15 mouse cellular contexts compared by ENCODE assay signal in the genomic region with DNA sequence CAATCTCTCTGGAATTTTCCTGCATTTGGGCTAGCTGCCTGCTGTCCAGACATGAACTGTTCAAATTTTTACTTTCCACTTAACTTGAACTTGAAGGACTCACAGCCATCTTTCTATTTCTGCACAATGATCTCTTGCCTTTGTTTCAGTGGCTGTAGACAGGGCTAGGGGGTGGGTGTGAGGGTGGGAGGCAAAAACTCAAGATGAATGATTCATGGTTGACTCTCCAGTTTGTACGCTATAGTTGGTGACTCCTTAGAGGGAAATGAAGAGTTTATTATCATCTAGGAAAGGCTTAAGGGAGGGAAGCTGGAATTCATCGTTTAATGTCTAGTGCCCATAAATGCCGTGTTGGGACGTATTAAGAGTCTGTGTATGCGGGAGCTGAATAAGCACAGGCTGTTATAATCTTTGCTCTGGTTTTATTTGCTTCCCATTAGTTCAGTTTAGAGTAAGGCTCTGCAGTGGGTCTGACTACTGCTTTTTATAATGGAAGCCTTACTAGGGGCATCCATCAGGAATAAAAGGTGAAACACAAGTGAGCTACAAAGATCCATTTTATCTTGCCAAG. TPM values are rescaled to one million over a fixed set of nuclear protein-coding genes. Genes with fewer than 3 reads are reported as not detected.
DNase-seq lines count a peak whose midpoint lies in the region; ATAC-seq and TF ChIP-seq lines count a peak whose summit lies in the region.
"Had no signal": no experiment of that assay in that cellular context is flagged by ENCODE, and none has a peak within 500 bp of the region (broad histone marks: within the 10 kb centered on the region; RNA-seq: fewer than 3 reads in every experiment).

No protein-coding gene starts in this region.

- no peak overlapping the region for H3K4me3 ChIP-seq in heart, embryonic 13.5 days
- H3K4me3 ChIP-seq in kidney, embryonic 16.5 days (ENCODE audit: low read length), result no peak overlapping the region
- no peak overlapping the region for H3K4me3 ChIP-seq in stomach, embryonic 16.5 days (replicated peaks; ENCODE audit: low read length)
- H3K4me3 ChIP-seq in stomach, postnatal 0 days (ENCODE audit: low read depth, low read length), result no peak overlapping the region
- H3K4me3 ChIP-seq: neural tube, embryonic 12.5 days had no signal

- H3K27ac ChIP-seq in heart, embryonic 13.5 days (replicated peaks), result peak overlapping the region; percentile 45; the same call in 1 of the 2 replicates
- H3K27ac ChIP-seq in kidney, embryonic 16.5 days (ENCODE audit: low read length), result peak overlapping the region; percentile 61; the same call in 1 of the 2 replicates
- H3K27ac ChIP-seq in stomach, embryonic 16.5 days (ENCODE audit: low read length), result peak overlapping the region; percentile 38; the same call in 1 of the 2 replicates
- H3K27ac ChIP-seq in stomach, postnatal 0 days (replicated peaks), result no peak overlapping the region
- H3K27ac ChIP-seq: neural tube, embryonic 12.5 days had no signal

- H3K9ac ChIP-seq in heart, embryonic 13.5 days, result no peak overlapping the region
- H3K9ac ChIP-seq in kidney, embryonic 16.5 days (replicated peaks; ENCODE audit: low read length), result no peak overlapping the region
- no peak overlapping the region for H3K9ac ChIP-seq in stomach, embryonic 16.5 days (ENCODE audit: low read length)
- no peak overlapping the region for H3K9ac ChIP-seq in stomach, postnatal 0 days (ENCODE audit: low read length)
- H3K9ac ChIP-seq: liver, postnatal 0 days; neural tube, embryonic 12.5 days had no signal

- intact Hi-C loops in heart, postnatal 36 days (cut with DNase I), result no loop called here

- 79% methylated on average over 5 of the region's 5 CpGs for WGBS in heart, embryonic 13.5 days
- WGBS in kidney, embryonic 16.5 days, result 45% methylated on average over 5 of the region's 5 CpGs
- WGBS in stomach, embryonic 16.5 days, result 56% methylated on average over 5 of the region's 5 CpGs
- WGBS in stomach, postnatal 0 days, result 57% methylated on average over 5 of the region's 5 CpGs

- TF ChIP-seq EP300 in stomach, postnatal 0 days (optimal IDR thresholded peaks at IDR 0.05), result no peak

- H3K36me3 ChIP-seq in heart, embryonic 13.5 days, result no peaks in the 10 kb centered on the region
- H3K36me3 ChIP-seq in kidney, embryonic 16.5 days (ENCODE audit: insufficient read depth, low read length), result no peaks in the 10 kb centered on the region
- H3K36me3 ChIP-seq in stomach, embryonic 16.5 days (ENCODE audit: control insufficient read depth, insufficient read depth, low read length), result no peaks in the 10 kb centered on the region
- no peaks in the 10 kb centered on the region for H3K36me3 ChIP-seq in stomach, postnatal 0 days (ENCODE audit: control insufficient read depth, insufficient read depth, low read length)
- H3K36me3 ChIP-seq: neural tube, embryonic 12.5 days had no signal

- H3K9me3 ChIP-seq in heart, embryonic 13.5 days, result no peaks in the 10 kb centered on the region
- no peaks in the 10 kb centered on the region; the same call in 1 of the 2 replicates for H3K9me3 ChIP-seq in kidney, embryonic 16.5 days (ENCODE audit: low read length)
- H3K9me3 ChIP-seq in stomach, embryonic 16.5 days (replicated peaks; ENCODE audit: control insufficient read depth, low read length), result no peaks in the 10 kb centered on the region
- H3K9me3 ChIP-seq in stomach, postnatal 0 days (ENCODE audit: control insufficient read depth, low read length), result no peaks in the 10 kb centered on the region
- H3K9me3 ChIP-seq: neural tube, embryonic 12.5 days had no signal

- peaks cover 17% of the 10 kb centered on the region for H3K4me1 ChIP-seq in heart, embryonic 13.5 days
- peaks cover 8% of the 10 kb centered on the region; the same call in 1 of the 2 replicates for H3K4me1 ChIP-seq in kidney, embryonic 16.5 days (ENCODE audit: insufficient read depth, low read length)
- 0 out of 2 replicates have a peak, but pooled peaks cover 2% of the 10 kb centered on the region for H3K4me1 ChIP-seq in stomach, embryonic 16.5 days (ENCODE audit: control insufficient read depth, insufficient read depth, low read length)
- H3K4me1 ChIP-seq in stomach, postnatal 0 days (replicated peaks; ENCODE audit: control insufficient read depth, insufficient read depth), result no peaks in the 10 kb centered on the region

- H3K4me2 ChIP-seq in heart, embryonic 13.5 days, result no peak overlapping the region
- H3K4me2 ChIP-seq in kidney, embryonic 16.5 days (replicated peaks; ENCODE audit: low read depth, low read length), result no peak overlapping the region
- no peak overlapping the region for H3K4me2 ChIP-seq in stomach, embryonic 16.5 days (ENCODE audit: low read depth, low read length)
- no peak overlapping the region for H3K4me2 ChIP-seq in stomach, postnatal 0 days (replicated peaks; ENCODE audit: low read depth)
- H3K4me2 ChIP-seq: neural tube, embryonic 12.5 days had no signal

- H3K27me3 ChIP-seq in heart, embryonic 13.5 days (replicated peaks), result no peaks in the 10 kb centered on the region
- no peaks in the 10 kb centered on the region for H3K27me3 ChIP-seq in kidney, embryonic 16.5 days (ENCODE audit: insufficient read depth, low read length)
- no peaks in the 10 kb centered on the region for H3K27me3 ChIP-seq in stomach, embryonic 16.5 days (ENCODE audit: control insufficient read depth, insufficient read depth, low read length)
- H3K27me3 ChIP-seq in stomach, postnatal 0 days (ENCODE audit: control insufficient read depth, insufficient read depth, low read length), result no peaks in the 10 kb centered on the region
- H3K27me3 ChIP-seq: neural tube, embryonic 12.5 days had no signal

- ATAC-seq in heart, embryonic 13.5 days (ENCODE audit: extremely low read depth, insufficient number of reproducible peaks, low FRiP score, low TSS enrichment), result no peak
- no peak for ATAC-seq in kidney, embryonic 16.5 days (ENCODE audit: low FRiP score, low TSS enrichment)
- no peak for ATAC-seq in stomach, embryonic 16.5 days (ENCODE audit: insufficient read depth, low FRiP score)
- ATAC-seq in stomach, postnatal 0 days (ENCODE audit: low FRiP score, low TSS enrichment), result no peak
- ATAC-seq: liver, postnatal 0 days had no signal

- no peak for TF ChIP-seq CTCF in stomach, postnatal 0 days (IDR thresholded peaks at IDR 0.05; ENCODE audit: low read depth)

- no peak for DNase-seq in heart, postnatal 36 days
- no peak for DNase-seq in kidney, adult 11 months
- DNase-seq in stomach, postnatal 0 days (ENCODE audit: low spot score), result no peak
- no peak for DNase-seq in layer of hippocampus, adult 8-10 months (ENCODE audit: low spot score in 2 of 2)
- DNase-seq: adrenal gland, adult 2 months; B cell, adult 2 months; cerebellum, postnatal 10 days; gastrocnemius, postnatal 25 days; liver, postnatal 0 days; spleen, adult 18-20 months had no signal

RNA-seq across cellular contexts. Expression of a gene that starts 5.6 kb away (rescaled TPM):
- 15.6 and 15.7 TPM in 2 replicates for polyA plus RNA-seq in heart, embryonic 13.5 days (2015; fragmentation: Nextera tagmentation; extraction: Ambion mirVana)
- total RNA-seq in heart, postnatal 36 days (2021), result 10 to 100 TPM; 23.3 TPM
- polyA plus RNA-seq in kidney, embryonic 16.5 days (2015; fragmentation: Nextera tagmentation; extraction: Ambion mirVana), result 21.5 and 26.5 TPM in 2 replicates
- polyA plus RNA-seq in stomach, embryonic 16.5 days (2015; fragmentation: Nextera tagmentation; extraction: Ambion mirVana), result 14.2 and 15.3 TPM in 2 replicates
- polyA plus RNA-seq in stomach, postnatal 0 days (2015; fragmentation: Nextera tagmentation; extraction: Ambion mirVana), result 5.2 and 8.2 TPM in 2 replicates
- total RNA-seq in layer of hippocampus, adult 8-10 months (2022), result 10 to 100 TPM; 13.7 to 31.8 (median 24.5) TPM
- total RNA-seq: megakaryocyte-erythroid progenitor cell, adult 5-6 weeks had no signal
